Mouse (Mus musculus): ENCODE measurements around the gene Socs7. TPM values are rescaled to one million over a fixed set of nuclear protein-coding genes. Genes with fewer than 3 reads are reported as not detected.

Gene Socs7
- total RNA-seq, 1 experiment = 14.5 TPM

GRCm38 (mm10) chr11:97343619-97344018 is 18.7 kb upstream of the Socs7 start:
- no peaks in the 10 kb centered on the region for H3K9me3 ChIP-seq (ENCODE audit: control insufficient read depth, insufficient read depth, low read depth, low read length)
- no peaks in the 10 kb centered on the region; a peak in 1 of 4 replicates for H3K4me1 ChIP-seq (ENCODE audit: control insufficient read depth in 2 of 2, insufficient read depth in 2 of 2, low read length in 2 of 2, poor library complexity in 1 of 2)
- H3K4me3 ChIP-seq (ENCODE audit: insufficient read depth in 1 of 2, low read depth in 1 of 2, low read length in 2 of 2, poor library complexity in 1 of 2, severe bottlenecking in 1 of 2) = peak overlapping the region; percentile 27 to 54; a peak in 3 of 4 replicates
- TF ChIP-seq ZC3H11A (IDR thresholded peaks at IDR 0.05; ENCODE audit: borderline replicate concordance, low read depth, low read length) = no peak
- no peak for TF ChIP-seq MAFK (IDR thresholded peaks at IDR 0.05; ENCODE audit: insufficient read depth, low read depth, low read length)
- TF ChIP-seq CHD2 (IDR thresholded peaks at IDR 0.05; ENCODE audit: low read depth, low read length) = no peak
- no peak for TF ChIP-seq ZNF384 (IDR thresholded peaks at IDR 0.05; ENCODE audit: low read depth, low read length)
- TF ChIP-seq HCFC1 (IDR thresholded peaks at IDR 0.05; ENCODE audit: borderline replicate concordance, insufficient read depth, low read length) = no peak
- in situ Hi-C loops (cut with MboI; ENCODE audit: low sequenced_read_pairs in 2 of 2, unreplicated experiment in 2 of 2) = no loop called here
- no peak for DNase-seq (ENCODE audit: low read depth, low spot score)
- H3K36me3 ChIP-seq (ENCODE audit: control insufficient read depth, insufficient read depth, low read length, poor library complexity, severe bottlenecking) = no peaks in the 10 kb centered on the region; the same call in 1 of the 2 replicates
- H3K9ac ChIP-seq (ENCODE audit: insufficient read depth, low read depth, low read length, poor library complexity, severe bottlenecking) = no peak overlapping the region
- no peak overlapping the region for H3K27ac ChIP-seq (ENCODE audit: insufficient read depth, low read depth, low read length, poor library complexity, severe bottlenecking)

- H3K36me3 ChIP-seq (ENCODE audit: control insufficient read depth, insufficient read depth, low read length, poor library complexity, severe bottlenecking) = no peaks in the 10 kb centered on the region; the same call in 1 of the 2 replicates
- H3K4me3 ChIP-seq (ENCODE audit: insufficient read depth in 1 of 2, low read depth in 1 of 2, low read length in 2 of 2, poor library complexity in 1 of 2, severe bottlenecking in 1 of 2) = no peak overlapping the region
- no peaks in the 10 kb centered on the region for H3K9me3 ChIP-seq (ENCODE audit: control insufficient read depth, insufficient read depth, low read depth, low read length)
- no peak overlapping the region for H3K27ac ChIP-seq (ENCODE audit: insufficient read depth, low read depth, low read length, poor library complexity, severe bottlenecking)
- no peak for DNase-seq (ENCODE audit: low read depth, low spot score)
- in situ Hi-C loops (cut with MboI; ENCODE audit: low sequenced_read_pairs in 2 of 2, unreplicated experiment in 2 of 2) = no loop called here
- peaks cover 0 to 6% of the 10 kb centered on the region in 2 experiments; a peak in 2 of 4 replicates for H3K4me1 ChIP-seq (ENCODE audit: control insufficient read depth in 2 of 2, insufficient read depth in 2 of 2, low read length in 2 of 2, poor library complexity in 1 of 2)
- no peak overlapping the region for H3K9ac ChIP-seq (ENCODE audit: insufficient read depth, low read depth, low read length, poor library complexity, severe bottlenecking)
- no peak for TF ChIP-seq CHD2 (IDR thresholded peaks at IDR 0.05; ENCODE audit: low read depth, low read length)
- no peak for TF ChIP-seq ZC3H11A (IDR thresholded peaks at IDR 0.05; ENCODE audit: borderline replicate concordance, low read depth, low read length)
- TF ChIP-seq HCFC1 (IDR thresholded peaks at IDR 0.05; ENCODE audit: borderline replicate concordance, insufficient read depth, low read length) = no peak
- TF ChIP-seq MAFK (IDR thresholded peaks at IDR 0.05; ENCODE audit: insufficient read depth, low read depth, low read length) = no peak
- no peak for TF ChIP-seq ZNF384 (IDR thresholded peaks at IDR 0.05; ENCODE audit: low read depth, low read length)
Observed at GRCm38 (mm10) chr11:97345446-97345845, 16.9 kb upstream of the Socs7 start.

- no peaks in the 10 kb centered on the region for H3K9me3 ChIP-seq (ENCODE audit: control insufficient read depth, insufficient read depth, low read depth, low read length)
- H3K4me1 ChIP-seq (ENCODE audit: control insufficient read depth in 2 of 2, insufficient read depth in 2 of 2, low read length in 2 of 2, poor library complexity in 1 of 2) = peaks cover 0 to 6% of the 10 kb centered on the region in 2 experiments; a peak in 2 of 4 replicates
- in situ Hi-C loops (cut with MboI; ENCODE audit: low sequenced_read_pairs in 2 of 2, unreplicated experiment in 2 of 2) = no loop called here
- H3K4me3 ChIP-seq (ENCODE audit: insufficient read depth in 1 of 2, low read depth in 1 of 2, low read length in 2 of 2, poor library complexity in 1 of 2, severe bottlenecking in 1 of 2) = no peak overlapping the region
- H3K36me3 ChIP-seq (ENCODE audit: control insufficient read depth, insufficient read depth, low read length, poor library complexity, severe bottlenecking) = no peaks in the 10 kb centered on the region; the same call in 1 of the 2 replicates
- DNase-seq (ENCODE audit: low read depth, low spot score) = no peak
- no peak overlapping the region for H3K9ac ChIP-seq (ENCODE audit: insufficient read depth, low read depth, low read length, poor library complexity, severe bottlenecking)
- H3K27ac ChIP-seq (ENCODE audit: insufficient read depth, low read depth, low read length, poor library complexity, severe bottlenecking) = no peak overlapping the region
- TF ChIP-seq MAFK (IDR thresholded peaks at IDR 0.05; ENCODE audit: insufficient read depth, low read depth, low read length) (no peak), ZC3H11A (IDR thresholded peaks at IDR 0.05; ENCODE audit: borderline replicate concordance, low read depth, low read length) (no peak), CHD2 (IDR thresholded peaks at IDR 0.05; ENCODE audit: low read depth, low read length) (no peak), ZNF384 (IDR thresholded peaks at IDR 0.05; ENCODE audit: low read depth, low read length) (no peak), HCFC1 (IDR thresholded peaks at IDR 0.05; ENCODE audit: borderline replicate concordance, insufficient read depth, low read length) (no peak)
Observed at GRCm38 (mm10) chr11:97346383-97346782, 16.0 kb upstream of the Socs7 start.

- TF ChIP-seq CHD2 (IDR thresholded peaks at IDR 0.05; ENCODE audit: low read depth, low read length) (no peak), HCFC1 (IDR thresholded peaks at IDR 0.05; ENCODE audit: borderline replicate concordance, insufficient read depth, low read length) (no peak), ZNF384 (IDR thresholded peaks at IDR 0.05; ENCODE audit: low read depth, low read length) (no peak), ZC3H11A (IDR thresholded peaks at IDR 0.05; ENCODE audit: borderline replicate concordance, low read depth, low read length) (no peak), MAFK (IDR thresholded peaks at IDR 0.05; ENCODE audit: insufficient read depth, low read depth, low read length) (no peak)
- H3K9me3 ChIP-seq (ENCODE audit: control insufficient read depth, insufficient read depth, low read depth, low read length) = no peaks in the 10 kb centered on the region
- no peak overlapping the region for H3K27ac ChIP-seq (ENCODE audit: insufficient read depth, low read depth, low read length, poor library complexity, severe bottlenecking)
- no peak overlapping the region for H3K9ac ChIP-seq (ENCODE audit: insufficient read depth, low read depth, low read length, poor library complexity, severe bottlenecking)
- no peaks in the 10 kb centered on the region; the same call in 1 of the 2 replicates for H3K36me3 ChIP-seq (ENCODE audit: control insufficient read depth, insufficient read depth, low read length, poor library complexity, severe bottlenecking)
- peaks cover 0 to 6% of the 10 kb centered on the region in 2 experiments; a peak in 2 of 4 replicates for H3K4me1 ChIP-seq (ENCODE audit: control insufficient read depth in 2 of 2, insufficient read depth in 2 of 2, low read length in 2 of 2, poor library complexity in 1 of 2)
- no peak overlapping the region for H3K4me3 ChIP-seq (ENCODE audit: insufficient read depth in 1 of 2, low read depth in 1 of 2, low read length in 2 of 2, poor library complexity in 1 of 2, severe bottlenecking in 1 of 2)
- DNase-seq (ENCODE audit: low read depth, low spot score) = no peak
- in situ Hi-C loops (cut with MboI; ENCODE audit: low sequenced_read_pairs in 2 of 2, unreplicated experiment in 2 of 2) = no loop called here
Observed at GRCm38 (mm10) chr11:97347291-97347690, 15.1 kb upstream of the Socs7 start.
